Comparison of ENCODE assay signal across 8 mouse cellular contexts in the genomic region with DNA sequence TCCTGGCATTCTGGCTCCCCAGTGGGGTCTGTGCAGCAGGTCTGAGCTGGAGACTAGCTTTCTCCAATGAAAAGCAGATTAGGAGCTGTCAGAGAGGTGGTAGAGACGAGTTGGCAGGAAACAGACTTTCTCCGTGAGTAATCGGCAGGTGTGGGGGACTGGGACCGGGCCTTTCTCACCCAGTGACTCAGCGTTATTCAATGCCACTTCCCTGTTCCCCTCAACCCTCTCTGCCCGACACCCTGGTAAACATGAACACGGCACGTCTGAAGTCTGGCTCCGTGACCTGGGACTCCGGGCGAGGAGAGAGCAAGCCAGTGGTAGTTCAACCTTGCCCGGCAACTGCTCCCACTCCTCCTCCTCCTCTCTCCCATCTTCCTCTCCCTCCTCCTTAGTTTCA. TPM values are rescaled to one million over a fixed set of nuclear protein-coding genes. Genes with fewer than 3 reads are reported as not detected.
A peak's percentile ranks its signal among the peaks of the same experiment; 100 is the strongest.
DNase-seq lines count a peak whose midpoint lies in the region; ATAC-seq and TF ChIP-seq lines count a peak whose summit lies in the region.

No protein-coding gene starts in this region.

- 0 out of 2 replicates have a peak overlapping the region, but pooled peaks have one; percentile 39 for H3K27ac ChIP-seq in midbrain, embryonic 10.5 days (replicated peaks)
- H3K27ac ChIP-seq in midbrain, embryonic 11.5 days (ENCODE audit: low read depth, low read length), result no peak overlapping the region
- H3K27ac ChIP-seq in embryonic fibroblast, embryonic 13.5 days (ENCODE audit: insufficient read depth, low read length), result peak overlapping the region; percentile 19; the same call in 1 of the 2 replicates
- H3K27ac ChIP-seq in forebrain, embryonic 15.5 days (replicated peaks), result no peak overlapping the region

- no peak for TF ChIP-seq POLR2A in embryonic fibroblast, embryonic 13.5 days (IDR thresholded peaks at IDR 0.05; ENCODE audit: low read depth, low read length)

- TF ChIP-seq CTCF in embryonic fibroblast, embryonic 13.5 days (IDR thresholded peaks at IDR 0.05; ENCODE audit: borderline replicate concordance, insufficient read depth, low read length), result no peak

- WGBS in midbrain, embryonic 10.5 days, result 84% methylated on average over 12 of the region's 12 CpGs
- WGBS in midbrain, embryonic 11.5 days, result 76% methylated on average over 12 of the region's 12 CpGs
- WGBS in large intestine, adult 2 months, result 19% methylated on average over 12 of the region's 12 CpGs
- 58% methylated on average over 12 of the region's 12 CpGs for WGBS in forebrain, embryonic 15.5 days

- DNase-seq in midbrain, embryonic 10.5 days (ENCODE audit: low spot score), result no peak
- no peak for DNase-seq in midbrain, embryonic 11.5 days (ENCODE audit: low spot score, missing footprints)
- peak; percentile 62 for DNase-seq in large intestine, adult 2 months (ENCODE audit: low read depth, low spot score)
- peak; percentile 79 for DNase-seq in thymus, postnatal 0 days (ENCODE audit: low spot score)
- DNase-seq in cerebellum, adult 8-10 months, result no peak
- no peak for DNase-seq in embryo, embryonic 11 days

- no peak overlapping the region for H3K9ac ChIP-seq in midbrain, embryonic 11.5 days (ENCODE audit: low read length)
- H3K9ac ChIP-seq in forebrain, embryonic 15.5 days (replicated peaks), result no peak overlapping the region

- peaks cover 99% of the 10 kb centered on the region for H3K4me1 ChIP-seq in midbrain, embryonic 10.5 days
- peaks cover 42% of the 10 kb centered on the region for H3K4me1 ChIP-seq in midbrain, embryonic 11.5 days (ENCODE audit: control insufficient read depth, insufficient read depth, low read length)
- H3K4me1 ChIP-seq in embryonic fibroblast, embryonic 13.5 days (ENCODE audit: control insufficient read depth, insufficient read depth, low read length), result peaks cover 36% of the 10 kb centered on the region
- peaks cover 56% of the 10 kb centered on the region for H3K4me1 ChIP-seq in forebrain, embryonic 15.5 days

- no peak overlapping the region for H3K4me2 ChIP-seq in midbrain, embryonic 11.5 days
- H3K4me2 ChIP-seq in forebrain, embryonic 15.5 days (replicated peaks), result no peak overlapping the region

- H3K27me3 ChIP-seq in midbrain, embryonic 10.5 days (ENCODE audit: low read depth, poor library complexity, severe bottlenecking), result no peaks in the 10 kb centered on the region
- no peaks in the 10 kb centered on the region for H3K27me3 ChIP-seq in midbrain, embryonic 11.5 days (ENCODE audit: control insufficient read depth, insufficient read depth, low read length)
- no peaks in the 10 kb centered on the region for H3K27me3 ChIP-seq in forebrain, embryonic 15.5 days

- no peaks in the 10 kb centered on the region for H3K9me3 ChIP-seq in midbrain, embryonic 10.5 days (replicated peaks)
- H3K9me3 ChIP-seq in midbrain, embryonic 11.5 days (ENCODE audit: control insufficient read depth, low read length), result no peaks in the 10 kb centered on the region
- H3K9me3 ChIP-seq in forebrain, embryonic 15.5 days, result no peaks in the 10 kb centered on the region

- ATAC-seq in midbrain, embryonic 11.5 days (ENCODE audit: low FRiP score), result no peak
- ATAC-seq in forebrain, embryonic 15.5 days (replicated peaks), result no peak

- peaks cover 53% of the 10 kb centered on the region for H3K36me3 ChIP-seq in midbrain, embryonic 10.5 days
- 0 out of 2 replicates have a peak, but pooled peaks cover 2% of the 10 kb centered on the region for H3K36me3 ChIP-seq in midbrain, embryonic 11.5 days (ENCODE audit: control insufficient read depth, insufficient read depth, low read length)
- no peaks in the 10 kb centered on the region for H3K36me3 ChIP-seq in forebrain, embryonic 15.5 days

- no peak overlapping the region for H3K4me3 ChIP-seq in midbrain, embryonic 10.5 days
- no peak overlapping the region for H3K4me3 ChIP-seq in midbrain, embryonic 11.5 days (ENCODE audit: low read depth, low read length)
- H3K4me3 ChIP-seq in embryonic fibroblast, embryonic 13.5 days (ENCODE audit: insufficient read depth, low read length), result no peak overlapping the region
- H3K4me3 ChIP-seq in forebrain, embryonic 15.5 days, result no peak overlapping the region

RNA-seq across cellular contexts. Expression of gene Ephb2, which starts 33.3 kb away (rescaled TPM):
- polyA plus RNA-seq in midbrain, embryonic 10.5 days (2016; fragmentation: Nextera tagmentation; extraction: Ambion mirVana), result 15.6 and 20.9 TPM in 2 replicates
- polyA plus RNA-seq in midbrain, embryonic 11.5 days (2014; fragmentation: Nextera tagmentation; extraction: Ambion mirVana), result 28.8 and 33.7 TPM in 2 replicates
- 36.4 and 44.6 TPM in 2 replicates for polyA plus RNA-seq in embryonic fibroblast, embryonic 13.5 days (2011; ENCODE audit: insufficient read length, low read depth, missing spikeins)
- polyA plus RNA-seq in large intestine, adult 2 months (2012; rRNA removed), result 26.2 and 47.4 TPM in 2 replicates
- 2.6 and 3.3 TPM in 2 replicates for polyA plus RNA-seq in thymus, postnatal 0 days (2015; fragmentation: Nextera tagmentation; extraction: Ambion mirVana)
- polyA plus RNA-seq in forebrain, embryonic 15.5 days (2015; fragmentation: Nextera tagmentation; extraction: Ambion mirVana), result 18.9 and 20.4 TPM in 2 replicates

Comparison
In these comparisons a context has a peak if more than half of its experiments do, and no peak if none do; other contexts are left out.
1. H3K27ac ChIP-seq: peak in midbrain, embryonic 10.5 days (single experiment) and embryonic fibroblast, embryonic 13.5 days (single experiment); none in midbrain, embryonic 11.5 days (single experiment) and forebrain, embryonic 15.5 days (single experiment).
2. DNase-seq: peak in large intestine, adult 2 months (single experiment) and thymus, postnatal 0 days (single experiment); none in midbrain, embryonic 10.5 days (single experiment), midbrain, embryonic 11.5 days (single experiment), cerebellum, adult 8-10 months (single experiment) and embryo, embryonic 11 days (single experiment).